Mouse (Mus musculus): ENCODE data around the gene Gm5346. TPM values are rescaled to one million over a fixed set of nuclear protein-coding genes. Genes with fewer than 3 reads are reported as not detected.
"Not testable (repeated sequence)": the region's sequence is repeated elsewhere in the genome, so short reads cannot be mapped to it uniquely, and the experiment has no call there.

The Gm5346 gene
- polyA plus RNA-seq (2014; fragmentation: Nextera tagmentation; extraction: Ambion mirVana), result not detected in 2 replicates

DNA sequence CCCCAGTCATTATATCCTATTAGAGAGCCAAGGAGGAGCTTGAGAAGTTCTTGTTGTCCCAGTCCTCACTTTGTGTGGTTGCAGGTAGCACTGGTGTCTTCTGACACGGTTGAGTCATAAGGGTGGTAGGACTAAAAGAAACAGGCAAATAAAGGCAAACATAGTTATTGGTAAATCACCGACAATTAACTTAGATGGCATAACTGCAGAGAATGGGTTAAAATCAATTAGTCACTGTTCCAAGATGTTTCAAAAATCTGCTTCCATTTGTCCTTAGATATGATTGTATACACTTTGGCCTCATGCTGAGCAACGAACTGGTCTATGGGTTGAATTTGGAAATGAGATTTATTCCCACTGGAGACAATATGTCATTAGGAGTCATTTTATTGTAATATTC is at the start of gene Gm5346:
Gm5346 (minus strand) TSS at position 101 of the 400 bp plus-strand sequence.
- Histone ChIP-seq H3K4me3 (ENCODE audit: low read depth, low read length) (no peak within 1 kb of the TSS), H3K4me2 (no peak within 1 kb of the TSS), H3K36me3 (ENCODE audit: control insufficient read depth, insufficient read depth, low read length) (no peaks in the 10 kb centered on the region), H3K9ac (ENCODE audit: low read depth, low read length) (no peak within 1 kb of the TSS), H3K4me1 (replicated peaks; ENCODE audit: control insufficient read depth, insufficient read depth, low read length) (no peaks in the 10 kb centered on the region), H3K27ac (ENCODE audit: low read depth, low read length) (no peak within 1 kb of the TSS), H3K9me3 (ENCODE audit: control insufficient read depth, low read length) (no peaks in the 10 kb centered on the region), H3K27me3 (replicated peaks; ENCODE audit: control insufficient read depth, insufficient read depth, low read length) (no peaks in the 10 kb centered on the region)
- WGBS, result 79% methylated on average over 3 of the region's 3 CpGs
- DNase-seq (ENCODE audit: low spot score) (no peak), ATAC-seq (replicated peaks; ENCODE audit: low FRiP score) (no peak)

DNA sequence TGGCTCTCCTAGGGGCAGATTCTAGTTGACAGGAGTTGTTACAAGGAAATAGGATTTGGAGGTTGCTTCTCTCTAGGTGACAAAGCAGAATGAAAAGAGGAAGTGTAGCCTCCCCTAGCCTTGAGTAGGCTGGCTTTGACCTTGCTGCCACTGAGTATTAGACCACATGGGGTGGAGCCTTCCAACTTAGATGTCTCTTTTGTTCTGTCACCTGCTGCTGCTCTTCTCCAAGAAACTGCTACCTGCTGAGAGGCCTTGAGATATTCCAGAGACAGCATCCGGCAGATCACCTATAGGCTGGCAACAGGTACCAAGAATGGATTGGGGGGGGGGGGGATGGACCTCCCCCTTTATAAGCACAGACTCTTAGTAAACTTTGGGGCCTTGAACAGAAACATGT is 11.0 kb downstream of the Gm5346 start:
- no peak for ATAC-seq (replicated peaks; ENCODE audit: low FRiP score)
- 90% methylated on average over 1 of the region's 1 CpGs for WGBS
- no peak overlapping the region for H3K4me2 ChIP-seq
- no peaks in the 10 kb centered on the region for H3K36me3 ChIP-seq (ENCODE audit: control insufficient read depth, insufficient read depth, low read length)
- H3K9ac ChIP-seq (ENCODE audit: low read depth, low read length), result no peak overlapping the region
- no peak for DNase-seq (ENCODE audit: low spot score)
- H3K9me3 ChIP-seq (ENCODE audit: control insufficient read depth, low read length), result no peaks in the 10 kb centered on the region
- H3K4me1 ChIP-seq (replicated peaks; ENCODE audit: control insufficient read depth, insufficient read depth, low read length), result no peaks in the 10 kb centered on the region
- no peaks in the 10 kb centered on the region for H3K27me3 ChIP-seq (replicated peaks; ENCODE audit: control insufficient read depth, insufficient read depth, low read length)
- no peak overlapping the region for H3K27ac ChIP-seq (ENCODE audit: low read depth, low read length)
- no peak overlapping the region for H3K4me3 ChIP-seq (ENCODE audit: low read depth, low read length)

DNA sequence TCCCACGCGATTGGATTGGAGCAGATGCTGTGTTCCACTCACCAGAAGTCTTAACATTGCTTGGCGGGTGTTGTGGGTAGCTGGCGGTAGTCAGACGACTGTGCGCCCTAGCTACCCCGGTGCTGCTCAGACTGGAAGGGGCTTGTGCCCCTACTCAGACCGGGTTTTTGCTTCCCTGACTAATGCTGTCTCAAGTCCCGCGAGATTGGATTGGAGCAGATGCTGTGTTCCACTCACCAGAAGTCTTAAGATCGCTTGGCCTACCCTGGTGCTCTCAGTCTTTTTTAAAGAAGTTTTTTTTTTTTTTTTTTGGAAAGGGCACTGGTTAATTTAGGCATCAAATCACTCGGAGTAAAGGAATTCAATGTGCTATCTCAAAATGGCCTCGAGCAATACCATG is 23.4 kb downstream of the Gm5346 start:
- H3K27me3 ChIP-seq (replicated peaks; ENCODE audit: control insufficient read depth, insufficient read depth, low read length); H3K9ac ChIP-seq (ENCODE audit: low read depth, low read length); H3K4me2 ChIP-seq; H3K36me3 ChIP-seq (ENCODE audit: control insufficient read depth, insufficient read depth, low read length); H3K9me3 ChIP-seq (ENCODE audit: control insufficient read depth, low read length); DNase-seq (ENCODE audit: low spot score); H3K4me1 ChIP-seq (replicated peaks; ENCODE audit: control insufficient read depth, insufficient read depth, low read length); H3K4me3 ChIP-seq (ENCODE audit: low read depth, low read length); H3K27ac ChIP-seq (ENCODE audit: low read depth, low read length); ATAC-seq (replicated peaks; ENCODE audit: low FRiP score): not testable (repeated sequence)
- 71% methylated on average over 13 of the region's 13 CpGs for WGBS

DNA sequence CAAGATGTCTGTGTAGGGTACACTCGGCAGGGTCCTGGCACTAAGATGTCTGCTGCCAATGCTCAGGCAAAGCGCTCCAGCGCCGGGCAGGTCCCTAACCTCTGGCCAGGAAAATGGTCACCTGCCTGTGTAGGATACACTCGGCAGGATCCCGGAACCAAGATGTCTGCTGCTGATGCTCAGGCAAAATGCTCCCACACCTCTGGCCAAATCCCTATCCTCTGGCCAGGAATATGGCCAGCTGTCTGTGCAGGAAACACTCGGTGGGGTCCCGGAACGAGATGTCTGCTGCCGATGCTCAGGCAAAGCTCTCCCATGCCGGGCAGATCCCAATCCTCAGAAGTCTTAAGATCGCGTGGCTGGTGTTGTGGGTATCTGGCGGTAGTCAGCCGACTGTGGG is 23.9 kb downstream of the Gm5346 start:
- H3K4me3 ChIP-seq (ENCODE audit: low read depth, low read length); H3K27ac ChIP-seq (ENCODE audit: low read depth, low read length); H3K9ac ChIP-seq (ENCODE audit: low read depth, low read length); H3K4me2 ChIP-seq; H3K36me3 ChIP-seq (ENCODE audit: control insufficient read depth, insufficient read depth, low read length); H3K4me1 ChIP-seq (replicated peaks; ENCODE audit: control insufficient read depth, insufficient read depth, low read length); H3K27me3 ChIP-seq (replicated peaks; ENCODE audit: control insufficient read depth, insufficient read depth, low read length); DNase-seq (ENCODE audit: low spot score); H3K9me3 ChIP-seq (ENCODE audit: control insufficient read depth, low read length); ATAC-seq (replicated peaks; ENCODE audit: low FRiP score): not testable (repeated sequence)
- WGBS, result 88% methylated on average over 15 of the region's 15 CpGs

DNA sequence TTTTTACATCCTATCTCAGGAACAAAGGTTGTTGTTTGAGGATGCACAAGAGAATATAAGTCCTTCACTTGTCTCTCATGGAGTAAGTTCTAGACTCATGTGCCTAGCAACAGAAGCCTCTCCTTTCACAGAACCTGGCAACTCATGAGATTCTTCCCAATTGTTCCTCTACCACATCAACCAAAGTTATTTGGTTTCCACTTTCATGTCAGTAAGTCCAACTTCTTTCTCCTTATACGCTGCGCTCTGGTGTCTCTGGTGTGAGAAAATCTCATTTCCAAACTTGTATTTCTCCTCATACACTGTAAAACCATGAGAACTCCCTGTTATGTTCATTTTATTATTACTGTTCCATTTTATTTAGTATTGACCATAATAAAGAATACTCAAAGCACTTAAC is 50.5 kb downstream of the Gm5346 start, which contains the start of gene Adam26a:
Adam26a (minus strand) TSS at position 101 of the 400 bp plus-strand sequence.
- H3K4me1 ChIP-seq (replicated peaks; ENCODE audit: control insufficient read depth, insufficient read depth, low read length); DNase-seq (ENCODE audit: low spot score); H3K4me2 ChIP-seq; H3K4me3 ChIP-seq (ENCODE audit: low read depth, low read length); H3K27me3 ChIP-seq (replicated peaks; ENCODE audit: control insufficient read depth, insufficient read depth, low read length); ATAC-seq (replicated peaks; ENCODE audit: low FRiP score); H3K9me3 ChIP-seq (ENCODE audit: control insufficient read depth, low read length); H3K36me3 ChIP-seq (ENCODE audit: control insufficient read depth, insufficient read depth, low read length); H3K9ac ChIP-seq (ENCODE audit: low read depth, low read length); H3K27ac ChIP-seq (ENCODE audit: low read depth, low read length): not testable (repeated sequence)
- 89% methylated on average over 2 of the region's 2 CpGs for WGBS

Other genes with a start within 250 kb of the Gm5346 start
- not detected in 2 replicates for gene Adam26b, start 99.2 kb downstream of the Gm5346 start, polyA plus RNA-seq (2014; fragmentation: Nextera tagmentation; extraction: Ambion mirVana)
- gene Adam26a, start 50.6 kb downstream of the Gm5346 start, polyA plus RNA-seq (2014; fragmentation: Nextera tagmentation; extraction: Ambion mirVana), result not detected in 2 replicates
- not detected in 2 replicates for gene Adam34, start 82.8 kb upstream of the Gm5346 start, polyA plus RNA-seq (2014; fragmentation: Nextera tagmentation; extraction: Ambion mirVana)